Mouse (Mus musculus): ENCODE results near the gene Reep3. TPM values are rescaled to one million over a fixed set of nuclear protein-coding genes. Genes with fewer than 3 reads are reported as not detected.
"Not testable (repeated sequence)": the region's sequence is repeated elsewhere in the genome, so short reads cannot be mapped to it uniquely, and the experiment has no call there.

Gene Reep3
- polyA plus RNA-seq, 1 experiment from 2014 or later: 7.5 TPM

DNA sequence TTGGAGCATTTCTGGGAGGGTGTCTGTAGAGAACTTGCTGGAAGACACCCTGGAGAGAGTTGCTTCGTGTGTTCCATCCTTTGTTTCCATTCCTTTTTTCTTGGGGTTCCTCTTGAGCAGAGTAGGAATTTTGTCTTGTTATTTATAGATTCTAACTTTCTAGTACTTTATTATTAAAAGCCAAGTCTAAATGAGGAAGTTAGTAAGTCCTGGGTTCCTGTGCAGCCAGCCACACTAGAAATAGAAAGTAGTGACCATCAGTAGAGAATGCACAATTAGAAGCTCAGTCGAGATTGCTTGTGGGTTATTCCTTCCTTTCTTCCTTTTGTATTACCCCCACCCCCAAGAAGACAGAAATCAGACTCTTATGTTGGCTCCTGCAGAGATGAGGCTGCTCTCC, 27.0 kb upstream of the Reep3 start:
- Histone ChIP-seq H3K27me3 (peaks cover 40% of the 10 kb centered on the region), H3K9ac (no peak overlapping the region), H3K9me3 (replicated peaks) (no peaks in the 10 kb centered on the region), H3K4me3 (replicated peaks) (no peak overlapping the region), H3K4me2 (no peak overlapping the region), H3K27ac (no peak overlapping the region), H3K36me3 (no peaks in the 10 kb centered on the region), H3K4me1 (replicated peaks) (peaks cover 37% of the 10 kb centered on the region)
- DNase-seq: no peak
- ATAC-seq (ENCODE audit: low read depth): no peak
- 27% methylated on average over 2 of the region's 2 CpGs for WGBS (ENCODE audit: insufficient replicate concordance)

GRCm38 (mm10) chr10:67120640-67121039, 23.9 kb upstream of the Reep3 start:
- WGBS (ENCODE audit: insufficient replicate concordance): 84% methylated on average over 2 of the region's 2 CpGs
- Histone ChIP-seq H3K27ac (no peak overlapping the region), H3K4me1 (replicated peaks) (peaks cover 23% of the 10 kb centered on the region), H3K27me3 (peaks cover 12% of the 10 kb centered on the region), H3K9me3 (replicated peaks) (no peaks in the 10 kb centered on the region), H3K4me3 (replicated peaks) (no peak overlapping the region), H3K4me2 (no peak overlapping the region), H3K36me3 (no peaks in the 10 kb centered on the region), H3K9ac (no peak overlapping the region)
- ATAC-seq (ENCODE audit: low read depth) (no peak), DNase-seq (no peak)

DNA sequence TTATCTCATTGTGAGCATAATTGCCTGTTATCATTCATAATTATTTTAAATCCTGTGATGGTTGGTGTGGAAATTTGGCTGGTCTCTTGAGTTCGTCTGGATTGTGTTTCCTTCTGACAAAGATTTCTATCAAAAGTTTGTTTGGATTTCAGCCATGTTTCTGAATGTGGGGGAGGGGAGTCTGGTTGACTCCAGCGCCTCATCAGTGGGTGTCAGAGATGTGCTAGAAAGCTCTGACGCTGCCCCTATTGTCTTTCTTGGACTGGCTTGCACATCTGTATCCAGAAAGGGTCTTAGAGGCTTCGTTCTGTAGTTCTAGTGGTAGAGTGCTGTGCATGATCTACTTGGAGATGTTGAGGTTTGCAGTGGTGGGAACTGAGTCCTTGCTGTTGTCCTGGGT, 23.4 kb upstream of the Reep3 start:
- WGBS (ENCODE audit: insufficient replicate concordance): 55% methylated on average over 4 of the region's 4 CpGs
- Histone ChIP-seq H3K4me2 (no peak overlapping the region), H3K36me3 (no peaks in the 10 kb centered on the region), H3K27ac (no peak overlapping the region), H3K27me3 (peaks cover 7% of the 10 kb centered on the region; the same call in 1 of the 2 replicates), H3K4me3 (replicated peaks) (no peak overlapping the region), H3K9me3 (replicated peaks) (no peaks in the 10 kb centered on the region), H3K4me1 (replicated peaks) (peaks cover 24% of the 10 kb centered on the region), H3K9ac (no peak overlapping the region)
- DNase-seq: no peak
- ATAC-seq (ENCODE audit: low read depth): no peak

DNA sequence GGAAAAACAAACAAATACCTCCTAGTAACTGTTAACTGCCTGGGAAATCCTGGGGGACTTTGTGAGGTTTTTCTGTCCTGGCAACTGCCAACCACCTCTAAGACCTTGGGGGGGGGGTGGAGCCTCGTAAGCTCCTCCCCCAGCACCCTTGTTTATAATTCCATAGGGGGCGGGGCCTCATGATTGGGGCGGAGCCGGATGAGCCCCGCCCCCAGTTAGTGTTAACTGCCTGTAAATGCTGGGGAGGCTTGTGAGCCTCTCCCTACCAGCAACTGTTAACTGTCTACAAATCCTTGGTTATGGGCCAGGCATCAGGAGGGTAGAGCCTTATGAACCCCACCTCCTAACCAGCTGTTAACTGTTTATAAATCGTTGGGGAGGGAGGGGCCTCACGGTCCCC, 22.5 kb upstream of the Reep3 start:
- Histone ChIP-seq H3K4me1 (replicated peaks) (peaks cover 27% of the 10 kb centered on the region), H3K36me3 (no peaks in the 10 kb centered on the region), H3K4me3 (replicated peaks) (no peak overlapping the region), H3K4me2 (no peak overlapping the region), H3K9ac (no peak overlapping the region), H3K27ac (no peak overlapping the region), H3K27me3 (0 out of 2 replicates have a peak, but pooled peaks cover 1% of the 10 kb centered on the region), H3K9me3 (replicated peaks) (no peaks in the 10 kb centered on the region)
- WGBS (ENCODE audit: insufficient replicate concordance): 45% methylated on average over 7 of the region's 7 CpGs
- ATAC-seq (ENCODE audit: low read depth) (0 out of 2 replicates have a peak, but pooled peaks have one; percentile 20), DNase-seq (no peak)

DNA sequence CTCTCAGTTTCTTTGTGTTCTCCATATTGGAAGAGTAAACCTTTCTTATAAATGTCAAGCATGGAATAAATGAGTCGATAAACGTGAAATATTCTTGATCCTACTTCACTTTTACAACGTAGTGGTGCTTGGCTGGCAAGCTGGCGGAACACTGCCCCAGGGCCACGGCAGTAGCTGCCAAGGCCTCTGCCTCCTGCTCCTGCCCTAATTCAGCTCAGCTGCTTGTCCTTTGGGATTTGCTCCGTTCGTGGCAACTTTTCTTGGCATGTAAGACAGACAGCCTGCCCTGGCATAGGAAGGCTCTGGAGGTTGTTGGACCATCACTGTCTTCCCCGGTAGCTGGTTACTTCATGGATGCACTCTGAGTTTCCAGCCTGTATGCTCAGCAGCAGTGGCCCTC, 19.5 kb upstream of the Reep3 start:
- Histone ChIP-seq H3K9me3 (replicated peaks) (no peaks in the 10 kb centered on the region), H3K9ac (no peak overlapping the region), H3K4me1 (replicated peaks) (peaks cover 34% of the 10 kb centered on the region), H3K27me3 (no peaks in the 10 kb centered on the region), H3K36me3 (no peaks in the 10 kb centered on the region), H3K27ac (no peak overlapping the region), H3K4me2 (no peak overlapping the region), H3K4me3 (replicated peaks) (no peak overlapping the region)
- 81% methylated on average over 8 of the region's 8 CpGs for whole genome bisulfite sequencing (ENCODE audit: insufficient replicate concordance)
- no peak for DNase-seq
- no peak for ATAC-seq (ENCODE audit: low read depth)

DNA sequence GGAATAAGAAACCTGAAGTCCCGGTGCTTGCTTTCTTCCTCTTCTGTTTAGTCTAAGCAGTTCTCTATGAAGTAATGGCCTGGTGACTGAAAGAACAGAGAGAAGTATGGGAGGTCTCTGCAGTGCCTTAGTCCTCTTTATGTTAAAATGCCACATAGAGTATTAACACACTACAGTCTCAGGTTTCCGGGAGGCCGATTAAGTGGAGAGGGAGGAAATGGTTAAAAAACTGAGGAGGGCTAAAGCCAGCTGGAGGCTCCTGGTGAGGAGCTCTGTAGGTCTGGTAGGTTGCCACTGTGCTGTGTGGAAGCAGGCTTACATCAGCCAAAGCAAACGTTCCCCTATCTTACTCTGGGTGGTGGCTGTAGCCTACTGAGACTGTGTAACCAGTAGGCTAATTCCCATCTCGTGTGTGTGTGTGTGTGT, 18.9 kb upstream of the Reep3 start:
- Histone ChIP-seq H3K27ac (peak overlapping the region; percentile 39; the same call in 1 of the 2 replicates), H3K4me1 (replicated peaks) (peaks cover 38% of the 10 kb centered on the region), H3K9me3 (replicated peaks) (no peaks in the 10 kb centered on the region), H3K4me2 (no peak overlapping the region), H3K36me3 (no peaks in the 10 kb centered on the region), H3K27me3 (no peaks in the 10 kb centered on the region), H3K9ac (no peak overlapping the region), H3K4me3 (replicated peaks) (no peak overlapping the region)
- no peak for DNase-seq
- WGBS (ENCODE audit: insufficient replicate concordance): 21% methylated on average over 5 of the region's 5 CpGs
- peak; percentile 60; the same call in 1 of the 2 replicates for ATAC-seq (ENCODE audit: low read depth)

GRCm38 (mm10) chr10:67115115-67115514, 18.4 kb upstream of the Reep3 start:
- Histone ChIP-seq H3K36me3 (no peaks in the 10 kb centered on the region), H3K27me3 (no peaks in the 10 kb centered on the region), H3K9me3 (replicated peaks) (no peaks in the 10 kb centered on the region), H3K4me3 (replicated peaks) (no peak overlapping the region), H3K4me1 (replicated peaks) (peaks cover 42% of the 10 kb centered on the region), H3K27ac (0 out of 2 replicates have a peak overlapping the region, but pooled peaks have one; percentile 39), H3K4me2 (no peak overlapping the region), H3K9ac (no peak overlapping the region)
- no peak for DNase-seq
- ATAC-seq (ENCODE audit: low read depth): no peak
- 27% methylated on average over 6 of the region's 6 CpGs for WGBS (ENCODE audit: insufficient replicate concordance)

DNA sequence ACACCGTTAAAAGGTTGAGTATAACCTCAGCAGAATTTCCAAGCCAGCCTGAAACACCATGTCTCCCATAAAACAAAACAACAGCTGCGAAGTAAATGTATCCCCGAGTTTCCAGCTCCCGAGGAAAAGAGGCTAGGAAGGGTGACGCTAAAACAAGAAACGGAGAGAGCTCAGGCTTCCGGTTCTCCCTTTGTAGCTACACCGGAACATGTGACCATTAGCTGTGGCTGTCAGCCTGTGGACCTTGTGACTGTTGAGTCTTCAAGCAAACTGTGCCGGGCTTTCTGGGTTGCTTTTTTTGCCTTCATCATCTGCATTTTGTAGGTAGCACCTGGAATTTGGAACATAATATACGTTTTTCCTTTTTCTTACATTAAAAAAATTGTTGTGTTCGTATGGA, 17.1 kb upstream of the Reep3 start:
- no peaks in the 10 kb centered on the region for H3K27me3 ChIP-seq
- DNase-seq (no peak), ATAC-seq (ENCODE audit: low read depth) (no peak)
- no peak overlapping the region for H3K4me3 ChIP-seq (replicated peaks)
- WGBS (ENCODE audit: insufficient replicate concordance): 77% methylated on average over 11 of the region's 11 CpGs
- H3K9me3 ChIP-seq (replicated peaks): no peaks in the 10 kb centered on the region
- peaks cover 40% of the 10 kb centered on the region for H3K4me1 ChIP-seq (replicated peaks)
- no peak overlapping the region for H3K4me2 ChIP-seq
- H3K36me3 ChIP-seq: no peaks in the 10 kb centered on the region
- H3K9ac ChIP-seq: no peak overlapping the region
- H3K27ac ChIP-seq: no peak overlapping the region

GRCm38 (mm10) chr10:67112967-67113366, 16.2 kb upstream of the Reep3 start:
- H3K4me1 ChIP-seq (replicated peaks): peaks cover 49% of the 10 kb centered on the region
- ATAC-seq (ENCODE audit: low read depth); H3K4me3 ChIP-seq (replicated peaks); H3K36me3 ChIP-seq; H3K27me3 ChIP-seq; DNase-seq; H3K27ac ChIP-seq; H3K9ac ChIP-seq; H3K4me2 ChIP-seq; H3K9me3 ChIP-seq (replicated peaks): not testable (repeated sequence)
- 52% methylated on average over 5 of the region's 5 CpGs for WGBS (ENCODE audit: insufficient replicate concordance)

GRCm38 (mm10) chr10:67111799-67112177, 15.0 kb upstream of the Reep3 start:
- Histone ChIP-seq H3K36me3 (no peaks in the 10 kb centered on the region), H3K9ac (no peak overlapping the region), H3K4me1 (replicated peaks) (peaks cover 59% of the 10 kb centered on the region), H3K9me3 (replicated peaks) (no peaks in the 10 kb centered on the region), H3K4me2 (no peak overlapping the region), H3K4me3 (replicated peaks) (no peak overlapping the region), H3K27ac (no peak overlapping the region), H3K27me3 (no peaks in the 10 kb centered on the region)
- no peak for ATAC-seq (ENCODE audit: low read depth)
- DNase-seq: no peak
- 39% methylated on average over 5 of the region's 5 CpGs for WGBS (ENCODE audit: insufficient replicate concordance)

GRCm38 (mm10) chr10:67111044-67111798, 14.5 kb upstream of the Reep3 start:
- no peak for ATAC-seq (ENCODE audit: low read depth)
- Histone ChIP-seq H3K27ac (no peak overlapping the region), H3K9ac (no peak overlapping the region), H3K4me3 (replicated peaks) (no peak overlapping the region), H3K9me3 (replicated peaks) (no peaks in the 10 kb centered on the region), H3K4me2 (no peak overlapping the region), H3K36me3 (no peaks in the 10 kb centered on the region), H3K4me1 (replicated peaks) (peaks cover 60% of the 10 kb centered on the region), H3K27me3 (no peaks in the 10 kb centered on the region)
- DNase-seq: no peak
- 77% methylated on average over 14 of the region's 14 CpGs for WGBS (ENCODE audit: insufficient replicate concordance)

GRCm38 (mm10) chr10:67109635-67110034, 12.9 kb upstream of the Reep3 start:
- WGBS (ENCODE audit: insufficient replicate concordance): 73% methylated on average over 5 of the region's 5 CpGs
- no peaks in the 10 kb centered on the region for H3K36me3 ChIP-seq
- no peaks in the 10 kb centered on the region for H3K27me3 ChIP-seq
- H3K9ac ChIP-seq: no peak overlapping the region
- H3K9me3 ChIP-seq (replicated peaks): no peaks in the 10 kb centered on the region
- no peak overlapping the region for H3K27ac ChIP-seq
- ATAC-seq (ENCODE audit: low read depth) (no peak), DNase-seq (no peak)
- H3K4me3 ChIP-seq (replicated peaks): no peak overlapping the region
- no peak overlapping the region for H3K4me2 ChIP-seq
- H3K4me1 ChIP-seq (replicated peaks): peaks cover 62% of the 10 kb centered on the region

Data from liver, embryonic 13.5 days (tissue).